10 mouse cellular contexts compared by ENCODE assay signal in the genomic region with DNA sequence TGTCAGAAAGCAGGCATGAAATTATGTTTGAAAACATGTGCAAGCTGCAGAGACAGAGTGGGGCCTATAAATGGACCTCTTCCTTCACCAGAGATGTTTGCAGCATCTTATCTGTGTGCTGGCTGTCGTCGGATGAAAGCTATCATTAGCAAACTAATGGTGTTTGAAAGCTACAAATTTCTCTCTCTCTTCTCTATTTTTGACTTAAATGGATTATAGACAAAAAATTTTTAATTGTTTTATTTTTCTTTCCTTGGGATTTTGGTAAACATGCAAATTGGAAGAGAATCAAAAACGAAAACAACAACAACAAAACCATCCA.
A peak's percentile ranks its signal among the peaks of the same experiment; 100 is the strongest.
DNase-seq lines count a peak whose midpoint lies in the region; ATAC-seq and TF ChIP-seq lines count a peak whose summit lies in the region.
"Had no signal": no experiment of that assay in that cellular context is flagged by ENCODE, and none has a peak within 500 bp of the region (broad histone marks: within the 10 kb centered on the region; RNA-seq: fewer than 3 reads in every experiment).

No protein-coding gene starts in this region.

- no peaks in the 10 kb centered on the region for H3K27me3 ChIP-seq in kidney, embryonic 14.5 days (ENCODE audit: control insufficient read depth, insufficient read depth, low read length)
- H3K27me3 ChIP-seq in forebrain, embryonic 12.5 days: no peaks in the 10 kb centered on the region
- H3K27me3 ChIP-seq in intestine, embryonic 16.5 days (replicated peaks; ENCODE audit: control insufficient read depth, insufficient read depth, low read length): no peaks in the 10 kb centered on the region
- H3K27me3 ChIP-seq in midbrain, embryonic 14.5 days (ENCODE audit: control insufficient read depth, insufficient read depth, low read length): no peaks in the 10 kb centered on the region
- no peaks in the 10 kb centered on the region; the same call in 1 of the 2 replicates for H3K27me3 ChIP-seq in cerebellum, adult 2 months (ENCODE audit: control insufficient read depth, insufficient read depth, low read length)
- H3K27me3 ChIP-seq: CH12.LX had no signal

- peak; percentile 32; the same call in 1 of the 2 replicates for ATAC-seq in kidney, embryonic 14.5 days (ENCODE audit: low FRiP score, low TSS enrichment)
- ATAC-seq in forebrain, embryonic 12.5 days (ENCODE audit: low FRiP score): no peak
- ATAC-seq in intestine, embryonic 16.5 days: no peak
- ATAC-seq in midbrain, embryonic 14.5 days (ENCODE audit: low FRiP score, low TSS enrichment): no peak

- H3K36me3 ChIP-seq in kidney, embryonic 14.5 days (ENCODE audit: control insufficient read depth, insufficient read depth, low read length): no peaks in the 10 kb centered on the region
- H3K36me3 ChIP-seq in forebrain, embryonic 12.5 days (replicated peaks): no peaks in the 10 kb centered on the region
- no peaks in the 10 kb centered on the region for H3K36me3 ChIP-seq in intestine, embryonic 16.5 days (ENCODE audit: control insufficient read depth, insufficient read depth, low read length)
- H3K36me3 ChIP-seq in midbrain, embryonic 14.5 days (ENCODE audit: control insufficient read depth, insufficient read depth, low read length): no peaks in the 10 kb centered on the region

- 0 out of 2 replicates have a peak, but pooled peaks cover 4% of the 10 kb centered on the region for H3K4me1 ChIP-seq in kidney, embryonic 14.5 days (ENCODE audit: control insufficient read depth, insufficient read depth, low read length)
- peaks cover 39% of the 10 kb centered on the region for H3K4me1 ChIP-seq in forebrain, embryonic 12.5 days
- peaks cover 3% of the 10 kb centered on the region; the same call in 1 of the 2 replicates for H3K4me1 ChIP-seq in intestine, embryonic 16.5 days (ENCODE audit: control insufficient read depth, insufficient read depth, low read length)
- peaks cover 26% of the 10 kb centered on the region for H3K4me1 ChIP-seq in midbrain, embryonic 14.5 days (ENCODE audit: control insufficient read depth, insufficient read depth, low read length)
- H3K4me1 ChIP-seq in cerebellum, adult 2 months (ENCODE audit: control insufficient read depth, insufficient read depth, low read length): peaks cover 5% of the 10 kb centered on the region; the same call in 1 of the 2 replicates

- WGBS in kidney, embryonic 14.5 days: 50% methylated on average over 3 of the region's 3 CpGs
- 56% methylated on average over 3 of the region's 3 CpGs for WGBS in forebrain, embryonic 12.5 days
- 34% methylated on average over 3 of the region's 3 CpGs for WGBS in intestine, embryonic 16.5 days
- WGBS in midbrain, embryonic 14.5 days: 32% methylated on average over 3 of the region's 3 CpGs
- WGBS in cerebellum, adult 2 months: 93% methylated on average over 3 of the region's 3 CpGs

- DNase-seq in kidney, postnatal 25 days: no peak
- DNase-seq in midbrain, embryonic 14.5 days: no peak
- no peak for DNase-seq in adrenal gland, postnatal 10 days
- DNase-seq in cerebellum, adult 2 months: no peak
- DNase-seq in adrenal gland, adult 2 months: no peak
- DNase-seq: kidney, adult 2 months had no signal

- no peak overlapping the region for H3K9ac ChIP-seq in kidney, embryonic 14.5 days (ENCODE audit: low read depth, low read length)
- H3K9ac ChIP-seq in forebrain, embryonic 12.5 days: no peak overlapping the region
- peak overlapping the region; percentile 31; the same call in 1 of the 2 replicates for H3K9ac ChIP-seq in intestine, embryonic 16.5 days (ENCODE audit: low read depth, low read length)
- H3K9ac ChIP-seq in midbrain, embryonic 14.5 days (replicated peaks; ENCODE audit: low read length): peak overlapping the region; percentile 44; the same call in 1 of the 2 replicates

- TF ChIP-seq POLR2A in cerebellum, adult 2 months (IDR thresholded peaks at IDR 0.05; ENCODE audit: borderline replicate concordance, insufficient read depth, low read length): no peak

- no peak overlapping the region; the same call in 1 of the 2 replicates for H3K27ac ChIP-seq in kidney, embryonic 14.5 days (ENCODE audit: low read depth, low read length)
- H3K27ac ChIP-seq in forebrain, embryonic 12.5 days: peak overlapping the region; percentile 89
- no peak overlapping the region for H3K27ac ChIP-seq in intestine, embryonic 16.5 days (ENCODE audit: low read length)
- H3K27ac ChIP-seq in midbrain, embryonic 14.5 days (replicated peaks; ENCODE audit: low read depth, low read length): peak overlapping the region; percentile 92
- no peak overlapping the region for H3K27ac ChIP-seq in cerebellum, adult 2 months (ENCODE audit: insufficient read depth, low read length)

- no peaks in the 10 kb centered on the region for H3K9me3 ChIP-seq in kidney, embryonic 14.5 days (ENCODE audit: control insufficient read depth, low read length)
- H3K9me3 ChIP-seq in forebrain, embryonic 12.5 days: no peaks in the 10 kb centered on the region
- H3K9me3 ChIP-seq in intestine, embryonic 16.5 days (ENCODE audit: control insufficient read depth, low read length): no peaks in the 10 kb centered on the region
- no peaks in the 10 kb centered on the region for H3K9me3 ChIP-seq in midbrain, embryonic 14.5 days (ENCODE audit: control insufficient read depth, low read length)

- H3K4me3 ChIP-seq in kidney, embryonic 14.5 days (ENCODE audit: low read length): no peak overlapping the region
- no peak overlapping the region for H3K4me3 ChIP-seq in forebrain, embryonic 12.5 days (replicated peaks)
- H3K4me3 ChIP-seq in intestine, embryonic 16.5 days (ENCODE audit: low read length): no peak overlapping the region
- no peak overlapping the region for H3K4me3 ChIP-seq in midbrain, embryonic 14.5 days (replicated peaks; ENCODE audit: low read depth, low read length)
- no peak overlapping the region for H3K4me3 ChIP-seq in cerebellum, adult 2 months (replicated peaks; ENCODE audit: insufficient read depth, low read depth, low read length)

- no peak overlapping the region for H3K4me2 ChIP-seq in kidney, embryonic 14.5 days (replicated peaks; ENCODE audit: low read depth, low read length)
- H3K4me2 ChIP-seq in forebrain, embryonic 12.5 days: peak overlapping the region; percentile 44
- peak overlapping the region; percentile 37; the same call in 1 of the 2 replicates for H3K4me2 ChIP-seq in intestine, embryonic 16.5 days (ENCODE audit: low read depth, low read length)
- H3K4me2 ChIP-seq in midbrain, embryonic 14.5 days (ENCODE audit: low read length): peak overlapping the region; percentile 34

- TF ChIP-seq CTCF in cerebellum, adult 2 months (IDR thresholded peaks at IDR 0.05; ENCODE audit: borderline replicate concordance, insufficient read depth, low read depth, low read length): no peak

Comparison
In these comparisons a context has a peak if more than half of its experiments do, and no peak if none do; other contexts are left out.
1. H3K27ac ChIP-seq: peak in forebrain, embryonic 12.5 days (single experiment) and midbrain, embryonic 14.5 days (single experiment); none in kidney, embryonic 14.5 days (single experiment), intestine, embryonic 16.5 days (single experiment) and cerebellum, adult 2 months (single experiment).
2. H3K9ac ChIP-seq: peak in intestine, embryonic 16.5 days (single experiment) and midbrain, embryonic 14.5 days (single experiment); none in kidney, embryonic 14.5 days (single experiment) and forebrain, embryonic 12.5 days (single experiment).